Mouse (Mus musculus) C2C12 (cell line): Measurements from ENCODE around the gene Prdm5. TPM values are rescaled to one million over a fixed set of nuclear protein-coding genes. Genes with fewer than 3 reads are reported as not detected.

Source experiments
- H3K27me3 ChIP-seq: one replicate; pipeline ENCODE4 v1.6.1; 2011; ENCODE audit not compliant: control insufficient read depth, insufficient read depth, insufficient read length
- H3K36me3 ChIP-seq: one replicate; pipeline ENCODE4 v1.6.1; 2011; ENCODE audit not compliant: control insufficient read depth, insufficient read depth
- H3K4me3 ChIP-seq: one replicate; pipeline ENCODE4 v1.5.1; 2011; ENCODE audit warnings: mild to moderate bottlenecking, control low read depth; ENCODE audit not compliant: poor library complexity, insufficient read depth, severe bottlenecking
- H3K79me2 ChIP-seq: one replicate; pipeline ENCODE4 v1.6.1; 2011; ENCODE audit not compliant: control insufficient read depth, insufficient read depth
- H3K79me3 ChIP-seq: one replicate; pipeline ENCODE4 v1.6.1; 2011; ENCODE audit warnings: low read depth, control low read depth
- H3ac ChIP-seq: one replicate; pipeline ENCODE3; 2011; ENCODE audit warnings: low read depth; ENCODE audit not compliant: control insufficient read depth, insufficient read length
- CEBPB ChIP-seq: IDR thresholded peaks from one replicate; pipeline ENCODE4 v1.6.1; 2011; ENCODE audit warnings: low read depth, mild to moderate bottlenecking, control low read depth, moderate library complexity
- CTCF ChIP-seq: IDR thresholded peaks from one replicate; pipeline ENCODE4 v1.5.1; 2011; ENCODE audit not compliant: control insufficient read depth, insufficient read depth, insufficient read length
- FOSL1 ChIP-seq: IDR thresholded peaks from one replicate; pipeline ENCODE4 v1.8.0; 2011; ENCODE audit warnings: mild to moderate bottlenecking, low read length; ENCODE audit not compliant: poor library complexity, insufficient read depth, severe bottlenecking
- MAX ChIP-seq: IDR thresholded peaks from one replicate; pipeline ENCODE4 v1.6.1; 2011; ENCODE audit warnings: mild to moderate bottlenecking, control low read depth
- MYOD1 ChIP-seq: IDR thresholded peaks from one replicate; pipeline ENCODE4 v1.6.1; 2011; ENCODE audit warnings: low read depth; ENCODE audit not compliant: control insufficient read depth, insufficient read length
- MYOG ChIP-seq: IDR thresholded peaks from one replicate; pipeline ENCODE4 v1.6.1; 2011; ENCODE audit not compliant: control insufficient read depth, insufficient read length; ENCODE audit errors: extremely low read depth
- USF1 ChIP-seq: IDR thresholded peaks from one replicate; pipeline ENCODE4 v1.6.1; 2011; ENCODE audit warnings: low read depth, mild to moderate bottlenecking, control low read depth, moderate library complexity
- polyA plus RNA-seq: library from polyadenylated mRNA; unstranded; fragments of >200 nt; fragmentation: generic; extraction: Trizol; gene quantifications from one replicate; pipeline ENCODE4 v1.2.1, GENCODE M21; 2012; ENCODE audit warnings: missing spikeins

The Prdm5 gene
- polyA plus RNA-seq, 1 experiment: 8.2 TPM

DNA sequence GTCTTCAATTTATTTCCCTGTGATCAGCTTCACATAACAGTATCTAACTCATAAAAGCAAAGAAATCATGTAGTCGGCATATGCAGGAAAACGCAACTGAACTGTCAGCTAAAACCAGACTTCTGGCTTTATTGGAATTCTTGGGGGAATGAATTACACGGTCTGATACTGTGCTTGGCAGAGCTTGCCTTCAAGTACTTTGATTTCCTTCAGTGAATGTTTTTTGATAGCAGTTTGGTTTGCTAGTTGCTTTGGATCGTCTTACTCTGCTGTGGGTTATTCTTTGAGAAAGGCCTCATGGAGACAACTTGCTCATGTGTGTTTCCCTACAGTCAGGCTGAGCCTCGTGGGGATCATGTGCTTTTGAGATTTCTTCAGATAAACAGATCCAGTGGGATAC is 52.7 kb downstream of the Prdm5 start:
- H3K36me3 ChIP-seq: peaks cover 47% of the 10 kb centered on the region
- H3K4me3 ChIP-seq: no peak overlapping the region
- H3K79me2 ChIP-seq: peaks cover 24% of the 10 kb centered on the region
- no peaks in the 10 kb centered on the region for H3K27me3 ChIP-seq
- H3K79me3 ChIP-seq: peaks cover 7% of the 10 kb centered on the region
- no peak overlapping the region for H3ac ChIP-seq
- no peak for TF ChIP-seq MYOD1
- no peak for TF ChIP-seq USF1
- no peak for TF ChIP-seq FOSL1

DNA sequence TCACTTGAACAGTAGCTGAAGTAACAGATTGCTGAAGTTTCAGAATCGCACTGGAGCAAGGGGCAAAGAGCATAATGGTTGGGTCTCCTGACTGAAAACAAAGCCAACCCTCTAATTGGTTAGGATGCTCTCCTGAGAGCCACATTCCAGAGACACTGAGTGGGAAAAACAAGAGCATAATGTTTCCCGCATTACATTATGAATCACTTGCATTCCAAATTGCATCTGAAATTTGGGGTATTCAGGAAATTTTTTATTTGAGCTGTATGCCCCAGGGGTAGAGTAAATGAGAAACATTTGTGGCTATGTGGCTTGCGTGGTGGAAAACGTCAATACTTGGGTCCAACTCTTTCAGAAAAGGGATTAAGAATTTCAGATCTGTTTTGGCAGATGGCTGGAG is 55.2 kb downstream of the Prdm5 start:
- peaks cover 7% of the 10 kb centered on the region for H3K79me3 ChIP-seq
- TF ChIP-seq USF1: no peak
- no peak for TF ChIP-seq MYOG
- TF ChIP-seq FOSL1: no peak
- no peak for TF ChIP-seq MAX
- no peak for TF ChIP-seq CEBPB
- no peak for TF ChIP-seq MYOD1
- no peak for TF ChIP-seq CTCF
- H3K4me3 ChIP-seq: no peak overlapping the region
- no peak overlapping the region for H3ac ChIP-seq
- H3K79me2 ChIP-seq: peaks cover 19% of the 10 kb centered on the region
- no peaks in the 10 kb centered on the region for H3K27me3 ChIP-seq
- peaks cover 47% of the 10 kb centered on the region for H3K36me3 ChIP-seq

DNA sequence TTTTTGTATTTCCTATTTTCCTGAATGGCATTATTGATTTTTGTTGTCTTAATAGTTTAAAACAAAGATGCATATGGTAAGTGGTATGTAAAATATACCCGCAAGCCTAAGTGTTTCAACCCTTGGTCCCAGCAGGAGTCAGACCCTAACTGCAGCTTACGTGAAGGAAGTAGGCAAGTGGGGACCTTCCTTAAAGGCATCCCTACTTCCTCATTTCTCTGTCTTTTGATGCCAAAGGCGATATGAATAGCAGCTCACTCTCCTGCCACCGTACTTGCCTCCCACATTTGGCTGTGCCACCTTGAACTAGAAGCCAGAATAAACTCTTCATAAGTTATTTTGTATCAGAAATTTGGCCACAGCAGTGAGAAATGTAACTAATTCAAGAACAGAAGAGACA is 63.8 kb downstream of the Prdm5 start:
- Histone ChIP-seq H3ac (no peak overlapping the region), H3K36me3 (peaks cover 9% of the 10 kb centered on the region), H3K4me3 (no peak overlapping the region), H3K79me3 (peaks cover 18% of the 10 kb centered on the region), H3K79me2 (peaks cover 13% of the 10 kb centered on the region), H3K27me3 (no peaks in the 10 kb centered on the region)
- TF ChIP-seq MYOD1 (no peak), CEBPB (no peak), CTCF (no peak), MYOG (no peak)

DNA sequence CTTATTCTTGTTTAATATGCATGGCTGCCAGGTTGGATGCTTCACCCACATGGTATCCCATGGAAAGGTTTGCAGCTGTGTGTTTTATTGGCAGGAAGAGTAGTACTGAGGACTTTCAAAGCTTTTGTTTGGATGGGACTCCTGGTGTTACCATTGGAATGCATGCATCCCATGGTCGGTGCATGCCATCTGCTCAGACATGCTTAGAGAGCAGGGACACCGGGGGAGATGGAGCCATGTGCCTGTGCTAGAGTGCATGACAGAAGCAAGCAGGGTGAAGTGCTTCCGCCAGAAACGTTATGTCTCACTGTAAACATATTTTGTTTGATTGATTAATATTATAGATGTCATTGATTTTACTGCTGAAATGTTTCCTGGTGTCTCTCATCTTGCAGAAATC is 70.3 kb downstream of the Prdm5 start:
- Histone ChIP-seq H3K79me3 (peaks cover 22% of the 10 kb centered on the region), H3K79me2 (peaks cover 17% of the 10 kb centered on the region), H3K27me3 (no peaks in the 10 kb centered on the region), H3K4me3 (no peak overlapping the region), H3K36me3 (peaks cover 5% of the 10 kb centered on the region), H3ac (no peak overlapping the region)
- TF ChIP-seq FOSL1: no peak
- TF ChIP-seq MAX: no peak
- no peak for TF ChIP-seq USF1
- TF ChIP-seq CTCF: no peak
- TF ChIP-seq CEBPB: no peak
- TF ChIP-seq MYOD1: no peak
- TF ChIP-seq MYOG: no peak

DNA sequence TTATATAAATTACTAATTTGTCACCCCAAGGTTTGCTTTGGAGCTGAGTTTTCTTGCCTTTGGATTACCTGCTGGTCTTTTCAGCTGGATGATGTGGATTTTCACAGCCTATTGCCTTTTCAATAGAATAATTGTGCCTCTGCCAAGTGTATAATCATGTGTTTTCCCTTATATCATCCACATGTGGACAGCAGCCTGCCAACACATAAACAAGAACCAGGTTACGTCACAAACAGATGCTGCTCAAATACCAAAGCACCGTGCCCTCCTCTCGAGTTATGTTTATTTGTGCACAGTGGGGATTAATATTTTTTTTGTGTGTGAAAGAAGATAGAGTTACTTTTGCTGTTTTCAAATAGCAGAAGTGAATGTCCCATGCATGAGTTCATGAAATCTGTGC is 70.9 kb downstream of the Prdm5 start:
- Histone ChIP-seq H3K4me3 (no peak overlapping the region), H3K79me3 (peaks cover 19% of the 10 kb centered on the region), H3ac (no peak overlapping the region), H3K36me3 (peaks cover 5% of the 10 kb centered on the region), H3K27me3 (no peaks in the 10 kb centered on the region), H3K79me2 (peaks cover 22% of the 10 kb centered on the region)
- TF ChIP-seq MYOG (no peak), CTCF (no peak), MYOD1 (no peak), CEBPB (no peak), MAX (no peak), FOSL1 (no peak), USF1 (no peak)

DNA sequence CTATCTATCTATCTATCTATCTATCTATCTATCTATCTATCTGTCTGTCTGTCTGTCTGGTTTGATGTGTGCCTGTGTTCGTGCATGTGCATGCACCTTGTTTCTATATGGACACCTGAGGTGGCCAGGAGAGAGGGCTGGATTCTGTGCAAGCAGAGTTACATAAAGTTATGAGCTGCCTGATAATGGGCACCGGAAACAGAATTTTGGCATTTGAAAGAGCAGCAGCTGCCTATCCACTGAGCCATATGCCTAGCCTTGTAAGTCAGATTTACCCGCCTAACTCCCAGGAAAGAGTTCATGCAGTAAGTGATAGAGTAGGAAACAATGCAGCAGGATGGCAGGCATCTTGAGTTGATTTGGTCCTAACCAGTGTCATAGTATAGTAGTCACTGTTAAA is 71.4 kb downstream of the Prdm5 start:
- H3K4me3 ChIP-seq: no peak overlapping the region
- no peak for TF ChIP-seq CEBPB
- TF ChIP-seq MYOD1: no peak
- TF ChIP-seq MAX: no peak
- TF ChIP-seq MYOG: no peak
- no peak for TF ChIP-seq FOSL1
- no peak for TF ChIP-seq USF1
- no peak for TF ChIP-seq CTCF
- H3K79me2 ChIP-seq: peaks cover 23% of the 10 kb centered on the region
- H3K27me3 ChIP-seq: no peaks in the 10 kb centered on the region
- H3ac ChIP-seq: no peak overlapping the region
- peaks cover 15% of the 10 kb centered on the region for H3K79me3 ChIP-seq
- peaks cover 5% of the 10 kb centered on the region for H3K36me3 ChIP-seq
